8 mouse cellular contexts compared by ENCODE assay signal in genomic region chr13:60479043-60479861, GRCm38 (mm10).
DNase-seq lines count a peak whose midpoint lies in the region; ATAC-seq and TF ChIP-seq lines count a peak whose summit lies in the region.

No protein-coding gene starts in this region.

- no peaks in the 10 kb centered on the region for H3K36me3 ChIP-seq in limb, embryonic 14.5 days (ENCODE audit: control insufficient read depth, insufficient read depth, low read length)
- no peaks in the 10 kb centered on the region for H3K36me3 ChIP-seq in midbrain, embryonic 14.5 days (ENCODE audit: control insufficient read depth, insufficient read depth, low read length)

- H3K4me3 ChIP-seq in limb, embryonic 14.5 days (replicated peaks; ENCODE audit: low read length), result peak overlapping the region; percentile 31
- H3K4me3 ChIP-seq in midbrain, embryonic 14.5 days (replicated peaks; ENCODE audit: low read depth, low read length), result peak overlapping the region; percentile 32

- peaks cover 20% of the 10 kb centered on the region for H3K4me1 ChIP-seq in limb, embryonic 14.5 days (ENCODE audit: control insufficient read depth, insufficient read depth, low read length)
- peaks cover 15% of the 10 kb centered on the region for H3K4me1 ChIP-seq in midbrain, embryonic 14.5 days (ENCODE audit: control insufficient read depth, insufficient read depth, low read length)

- H3K4me2 ChIP-seq in limb, embryonic 14.5 days (replicated peaks; ENCODE audit: low read depth, low read length, severe bottlenecking), result peak overlapping the region; percentile 77
- peak overlapping the region; percentile 71 for H3K4me2 ChIP-seq in midbrain, embryonic 14.5 days (ENCODE audit: low read length)

- 3% methylated on average over 18 of the region's 18 CpGs for WGBS in limb, embryonic 14.5 days
- WGBS in midbrain, embryonic 14.5 days, result 7% methylated on average over 18 of the region's 18 CpGs

- H3K27ac ChIP-seq in limb, embryonic 14.5 days (replicated peaks; ENCODE audit: low read depth, low read length), result no peak overlapping the region
- no peak overlapping the region for H3K27ac ChIP-seq in midbrain, embryonic 14.5 days (replicated peaks; ENCODE audit: low read depth, low read length)

- H3K9ac ChIP-seq in limb, embryonic 14.5 days (ENCODE audit: low read depth, low read length, severe bottlenecking), result no peak overlapping the region
- peak overlapping the region; percentile 44; the same call in 1 of the 2 replicates for H3K9ac ChIP-seq in midbrain, embryonic 14.5 days (replicated peaks; ENCODE audit: low read length)

- ATAC-seq in limb, embryonic 14.5 days (ENCODE audit: low FRiP score, low read depth), result peak; percentile 42; the same call in 1 of the 2 replicates
- ATAC-seq in midbrain, embryonic 14.5 days (ENCODE audit: low FRiP score, low TSS enrichment), result peak; percentile 59; the same call in 1 of the 2 replicates

- H3K9me3 ChIP-seq in limb, embryonic 14.5 days (ENCODE audit: control insufficient read depth, low read length), result peaks cover 4% of the 10 kb centered on the region; the same call in 1 of the 2 replicates
- no peaks in the 10 kb centered on the region for H3K9me3 ChIP-seq in midbrain, embryonic 14.5 days (ENCODE audit: control insufficient read depth, low read length)

- no peaks in the 10 kb centered on the region for H3K27me3 ChIP-seq in limb, embryonic 14.5 days (ENCODE audit: control insufficient read depth, insufficient read depth, low read length)
- H3K27me3 ChIP-seq in midbrain, embryonic 14.5 days (ENCODE audit: control insufficient read depth, insufficient read depth, low read length), result peaks cover 4% of the 10 kb centered on the region; the same call in 1 of the 2 replicates

- peak; percentile 41 to 85 for DNase-seq in adrenal gland, adult (ENCODE audit: inconsistent age in 2 of 2, low spot score in 1 of 2)
- DNase-seq in adrenal gland, adult 8-10 months, result no peak
- DNase-seq in cerebellum, postnatal 25 days, result peak; percentile 40 to 59
- DNase-seq in heart, adult 18-20 months, result peak; percentile 56 to 74
- peak; percentile 71 to 82 for DNase-seq in kidney, adult 8-10 months
- DNase-seq in limb, embryonic 14.5 days (ENCODE audit: low spot score), result peak; percentile 78
- peak; percentile 87 for DNase-seq in midbrain, embryonic 14.5 days
- DNase-seq in urinary bladder, postnatal 14 days (ENCODE audit: low spot score), result peak; percentile 69

- no peak for TF ChIP-seq POLR2A in limb, embryonic 14.5 days (IDR thresholded peaks at IDR 0.05; ENCODE audit: borderline replicate concordance, extremely low read depth, insufficient read depth, insufficient read length)
